Mouse (Mus musculus) brain, embryonic 14.5 days (tissue): Measurements from ENCODE around the gene Shld2.

Experiments used
- CTCF ChIP-seq: fragments of 200-500 bp; IDR thresholded peaks from 2 replicates; pipeline ENCODE4 v1.5.1; 2012; ENCODE audit warnings: inconsistent platforms, mild to moderate bottlenecking, moderate library complexity, borderline replicate concordance; ENCODE audit not compliant: insufficient read depth, insufficient read length; ENCODE audit errors: extremely low read depth
- POLR2A ChIP-seq: fragments of 200-500 bp; IDR thresholded peaks from 2 replicates; pipeline ENCODE4 v1.6.1; 2012; ENCODE audit warnings: mild to moderate bottlenecking, inconsistent platforms, borderline replicate concordance; ENCODE audit not compliant: poor library complexity, insufficient read depth, insufficient read length, severe bottlenecking; ENCODE audit errors: extremely low read depth

DNA sequence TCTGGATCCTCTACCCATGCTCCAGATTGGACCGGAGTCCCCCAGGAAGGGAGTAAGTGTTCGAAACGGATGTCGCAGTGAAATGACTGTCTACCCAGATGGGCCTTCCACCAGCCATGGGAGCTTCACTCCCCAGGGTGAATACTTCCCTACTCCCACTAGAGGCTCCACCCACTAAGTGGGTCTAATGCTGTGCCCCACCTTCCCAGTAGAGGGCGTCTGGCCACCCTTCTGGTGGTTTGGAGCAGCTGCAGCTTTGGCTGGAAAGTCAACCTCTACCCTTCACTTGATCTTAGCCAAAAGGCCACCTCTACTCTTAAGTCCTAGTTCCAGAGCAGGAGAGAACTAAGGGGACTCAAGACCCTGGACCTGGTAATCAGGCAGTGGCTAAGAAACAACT, 121.7 kb downstream of the Shld2 start:
- TF ChIP-seq POLR2A (no peak), CTCF (peak; percentile 44; the same call in 1 of the 2 replicates)
